Mouse (Mus musculus): ENCODE measurements around the gene Kiss1. TPM values are rescaled to one million over a fixed set of nuclear protein-coding genes. Genes with fewer than 3 reads are reported as not detected.

Kiss1 gene
- polyA plus RNA-seq, 1 experiment from 2014 or later: not detected

DNA sequence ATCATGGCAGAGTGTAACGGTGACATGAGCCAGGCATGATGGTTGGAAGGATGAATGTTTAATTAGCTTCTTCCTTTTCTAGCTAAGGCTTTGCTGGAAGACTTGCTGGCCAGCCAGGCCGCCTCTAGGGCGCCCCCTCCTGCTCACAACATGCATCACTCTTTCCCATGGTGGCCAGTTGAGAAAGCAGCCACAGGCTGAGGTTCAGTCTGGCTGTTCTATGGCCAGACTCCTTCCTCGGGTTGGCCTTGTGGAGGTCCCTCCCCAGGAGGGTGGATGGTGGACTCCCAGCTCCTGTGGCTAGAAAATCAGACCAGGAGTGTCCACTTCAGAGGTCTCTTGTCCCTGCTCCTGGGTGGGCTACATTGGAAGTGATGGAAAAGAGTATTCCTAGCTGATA lies 14.8 kb upstream of the Kiss1 start:
- Histone ChIP-seq H3K36me3 (ENCODE audit: inconsistent target) (no peaks in the 10 kb centered on the region), H3K79me2 (ENCODE audit: inconsistent target) (no peaks in the 10 kb centered on the region), H3K27ac (no peak overlapping the region), H3K4me3 (ENCODE audit: inconsistent target) (no peak overlapping the region)
- 13% methylated on average over 4 of the region's 4 CpGs for WGBS (ENCODE audit: missing documents)

DNA sequence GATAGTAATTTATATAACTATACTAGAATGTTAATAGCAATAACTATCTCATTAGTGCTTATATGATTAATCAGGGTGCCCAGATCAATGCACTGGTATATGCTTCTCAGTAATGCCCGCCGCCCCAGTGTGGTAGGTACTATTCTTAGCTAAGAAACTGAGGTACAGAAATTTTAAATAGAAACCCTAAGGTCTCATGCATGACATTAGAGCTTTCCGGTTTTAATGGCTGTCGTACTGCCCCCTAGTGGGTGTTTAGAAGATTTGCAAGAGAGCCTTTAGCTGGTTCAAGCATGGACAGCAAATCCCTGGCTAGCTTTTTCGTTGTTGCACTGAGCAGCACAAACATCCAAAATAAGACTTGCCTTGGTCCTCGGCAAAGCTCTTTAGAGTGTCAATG lies 14.4 kb upstream of the Kiss1 start:
- H3K36me3 ChIP-seq (ENCODE audit: inconsistent target): no peaks in the 10 kb centered on the region
- H3K79me2 ChIP-seq (ENCODE audit: inconsistent target): no peaks in the 10 kb centered on the region
- no peak overlapping the region for H3K4me3 ChIP-seq (ENCODE audit: inconsistent target)
- WGBS (ENCODE audit: missing documents): 12% methylated on average over 6 of the region's 6 CpGs
- no peak overlapping the region for H3K27ac ChIP-seq

DNA sequence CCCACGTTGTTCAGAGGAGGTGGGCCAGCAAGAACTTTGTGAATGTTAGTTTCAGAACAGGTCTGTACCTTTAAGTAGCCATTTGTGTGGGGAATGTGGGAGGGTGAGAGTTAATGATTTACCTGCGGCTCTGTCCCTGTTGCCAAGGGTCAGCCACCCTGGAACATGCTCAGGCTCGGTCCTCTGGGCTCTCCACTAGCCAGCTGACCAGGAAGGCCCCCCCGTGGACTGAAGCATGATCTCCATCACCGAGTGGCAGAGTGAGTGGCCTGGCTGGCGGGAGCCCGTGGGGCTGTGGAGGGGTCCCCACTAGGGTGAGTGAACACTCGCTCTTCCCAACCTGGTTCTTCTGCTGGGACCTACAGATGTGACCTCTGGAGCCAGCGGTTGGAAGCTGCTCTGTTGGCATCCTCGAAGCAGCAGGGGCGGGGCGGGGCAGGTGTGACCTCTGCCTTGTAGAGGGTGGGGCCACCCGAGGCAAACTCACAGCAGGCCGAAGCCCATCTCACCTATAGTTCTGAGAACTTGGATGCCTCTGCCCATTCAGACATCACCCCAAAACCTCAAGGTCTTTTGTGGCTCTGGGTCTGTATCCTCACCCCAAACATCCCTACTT lies 11.9 kb upstream of the Kiss1 start, which contains the start of gene Golt1a:
TSS of gene Golt1a (plus strand) at position 149 of the 616 bp plus-strand sequence.
- Histone ChIP-seq H3K27ac (no peak within 1 kb of the TSS), H3K4me3 (ENCODE audit: inconsistent target) (no peak within 1 kb of the TSS), H3K36me3 (ENCODE audit: inconsistent target) (no peaks in the 10 kb centered on the region), H3K79me2 (ENCODE audit: inconsistent target) (no peaks in the 10 kb centered on the region)
- WGBS (ENCODE audit: missing documents): 83% methylated on average over 14 of the region's 14 CpGs

- H3K36me3 ChIP-seq (ENCODE audit: inconsistent target): no peaks in the 10 kb centered on the region
- 56% methylated on average over 4 of the region's 4 CpGs for WGBS (ENCODE audit: missing documents)
- H3K4me3 ChIP-seq (ENCODE audit: inconsistent target): no peak overlapping the region
- H3K27ac ChIP-seq: no peak overlapping the region
- no peaks in the 10 kb centered on the region for H3K79me2 ChIP-seq (ENCODE audit: inconsistent target)
Observed at GRCm38 (mm10) chr1:133311240-133311639, 10.4 kb upstream of the Kiss1 start.

DNA sequence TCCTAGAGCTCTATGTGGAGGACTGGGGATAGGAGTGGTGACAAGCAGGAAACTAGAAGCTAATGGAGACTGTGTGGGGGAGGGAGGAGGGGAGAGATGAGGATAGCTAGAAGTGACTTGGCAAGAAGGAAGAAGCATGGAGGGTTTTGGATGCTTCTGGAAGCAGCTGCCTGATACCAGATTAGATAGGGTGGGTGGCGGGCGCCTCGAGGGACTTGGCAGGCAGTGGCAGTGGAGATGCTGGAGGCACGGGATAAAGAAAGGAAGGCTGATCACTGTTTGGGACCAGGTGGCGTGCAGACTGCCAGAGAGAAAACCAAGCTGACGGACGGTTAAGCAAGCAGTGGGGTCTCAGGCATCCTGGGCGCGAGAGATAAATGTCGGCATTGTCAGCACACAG lies 9.7 kb upstream of the Kiss1 start:
- Histone ChIP-seq H3K4me3 (ENCODE audit: inconsistent target) (no peak overlapping the region), H3K79me2 (ENCODE audit: inconsistent target) (no peaks in the 10 kb centered on the region), H3K36me3 (ENCODE audit: inconsistent target) (no peaks in the 10 kb centered on the region), H3K27ac (no peak overlapping the region)
- WGBS (ENCODE audit: missing documents): 71% methylated on average over 8 of the region's 10 CpGs

DNA sequence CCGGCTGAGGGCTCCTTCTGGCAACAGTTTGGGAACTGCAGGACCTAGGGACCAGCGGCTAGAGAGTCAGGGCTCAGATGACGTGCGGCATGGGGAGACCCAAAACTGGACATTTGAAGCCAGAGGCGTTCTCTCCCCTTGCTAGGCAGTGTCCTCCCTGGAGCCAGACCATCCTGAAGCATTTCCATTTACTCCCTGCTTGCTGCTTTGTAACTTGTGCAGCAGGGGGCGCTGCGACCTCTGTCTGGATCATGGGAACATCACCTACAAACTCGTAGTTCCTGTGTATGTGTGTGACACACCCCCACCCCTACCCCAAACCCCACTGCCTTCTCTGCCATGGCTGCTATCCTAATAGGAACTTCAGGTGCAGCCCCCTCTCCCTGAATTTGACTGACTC lies 7.3 kb upstream of the Kiss1 start:
- no peaks in the 10 kb centered on the region for H3K36me3 ChIP-seq (ENCODE audit: inconsistent target)
- H3K79me2 ChIP-seq (ENCODE audit: inconsistent target): no peaks in the 10 kb centered on the region
- no peak overlapping the region for H3K4me3 ChIP-seq (ENCODE audit: inconsistent target)
- 30% methylated on average over 8 of the region's 8 CpGs for WGBS (ENCODE audit: missing documents)
- H3K27ac ChIP-seq: no peak overlapping the region

DNA sequence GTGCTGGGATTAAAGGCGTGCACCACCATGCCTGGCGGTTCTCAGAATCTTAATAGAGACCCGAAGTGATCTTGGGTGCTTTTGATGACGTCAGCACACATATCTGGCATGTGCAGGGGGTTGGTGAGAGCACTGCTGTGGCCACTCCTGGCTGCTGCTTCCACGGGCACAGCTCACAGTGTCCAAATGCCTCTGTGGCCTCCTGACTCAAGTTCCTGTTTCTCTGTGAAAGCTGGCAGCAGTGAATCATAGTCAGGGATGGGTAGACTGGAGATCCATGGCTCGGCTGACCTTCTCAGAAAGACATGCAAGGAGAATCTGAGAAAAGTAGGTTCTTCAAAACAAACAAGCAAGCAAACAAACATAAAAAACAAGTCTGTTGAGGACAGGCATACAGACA lies 5.9 kb upstream of the Kiss1 start:
- no peaks in the 10 kb centered on the region for H3K79me2 ChIP-seq (ENCODE audit: inconsistent target)
- no peaks in the 10 kb centered on the region for H3K36me3 ChIP-seq (ENCODE audit: inconsistent target)
- H3K27ac ChIP-seq: no peak overlapping the region
- 54% methylated on average over 6 of the region's 6 CpGs for WGBS (ENCODE audit: missing documents)
- no peak overlapping the region for H3K4me3 ChIP-seq (ENCODE audit: inconsistent target)

DNA sequence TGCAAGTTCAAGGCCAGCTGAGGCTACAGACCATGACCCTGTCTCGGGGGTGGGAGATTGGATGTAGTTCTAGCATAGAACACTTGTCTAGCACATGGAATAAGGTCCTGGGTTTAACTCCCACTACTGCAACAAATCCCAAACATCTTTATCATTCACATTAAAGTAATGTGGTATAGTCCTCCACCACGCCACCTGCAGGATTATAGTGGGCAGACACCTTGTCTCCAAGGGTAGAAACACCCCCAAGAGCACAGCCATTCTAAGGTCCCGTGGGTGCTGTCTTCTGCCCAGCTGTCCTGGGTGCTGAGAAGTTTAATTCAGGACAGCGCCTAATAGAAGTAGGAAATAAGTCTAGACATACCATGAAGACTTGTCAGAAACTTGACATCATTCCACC lies 5.1 kb upstream of the Kiss1 start:
- Histone ChIP-seq H3K79me2 (ENCODE audit: inconsistent target) (no peaks in the 10 kb centered on the region), H3K36me3 (ENCODE audit: inconsistent target) (no peaks in the 10 kb centered on the region), H3K27ac (no peak overlapping the region), H3K4me3 (ENCODE audit: inconsistent target) (no peak overlapping the region)
- WGBS (ENCODE audit: missing documents): 79% methylated on average over 4 of the region's 4 CpGs

- H3K4me3 ChIP-seq (ENCODE audit: inconsistent target): no peak overlapping the region
- no peaks in the 10 kb centered on the region for H3K36me3 ChIP-seq (ENCODE audit: inconsistent target)
- H3K79me2 ChIP-seq (ENCODE audit: inconsistent target): no peaks in the 10 kb centered on the region
- 79% methylated on average over 1 of the region's 1 CpGs for WGBS (ENCODE audit: missing documents)
- no peak overlapping the region for H3K27ac ChIP-seq
Observed at GRCm38 (mm10) chr1:133317149-133317548, 4.5 kb upstream of the Kiss1 start.

DNA sequence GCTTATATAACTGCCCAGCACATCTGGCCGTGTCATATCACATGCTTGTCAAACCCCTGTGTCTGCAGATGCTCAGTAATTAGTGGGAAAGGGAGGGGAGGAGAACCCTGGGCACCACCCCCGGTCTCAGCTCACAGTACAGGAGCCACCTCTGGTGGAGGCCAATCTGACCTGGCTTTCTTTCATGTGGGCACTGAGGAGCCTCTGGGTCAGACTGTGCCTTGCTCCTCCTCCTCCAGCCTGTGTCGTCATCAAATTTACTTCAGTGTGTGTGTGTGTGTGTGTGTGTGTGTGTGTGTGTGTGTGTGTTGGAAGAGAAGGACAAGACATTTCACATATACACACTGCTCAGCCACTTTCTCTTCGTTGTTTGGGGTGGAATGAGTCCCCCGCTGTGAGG lies 1.7 kb downstream of the Kiss1 start:
- H3K36me3 ChIP-seq (ENCODE audit: inconsistent target): no peaks in the 10 kb centered on the region
- no peak overlapping the region for H3K27ac ChIP-seq
- no peaks in the 10 kb centered on the region for H3K79me2 ChIP-seq (ENCODE audit: inconsistent target)
- H3K4me3 ChIP-seq (ENCODE audit: inconsistent target): no peak overlapping the region
- 59% methylated on average over 5 of the region's 5 CpGs for WGBS (ENCODE audit: missing documents)

DNA sequence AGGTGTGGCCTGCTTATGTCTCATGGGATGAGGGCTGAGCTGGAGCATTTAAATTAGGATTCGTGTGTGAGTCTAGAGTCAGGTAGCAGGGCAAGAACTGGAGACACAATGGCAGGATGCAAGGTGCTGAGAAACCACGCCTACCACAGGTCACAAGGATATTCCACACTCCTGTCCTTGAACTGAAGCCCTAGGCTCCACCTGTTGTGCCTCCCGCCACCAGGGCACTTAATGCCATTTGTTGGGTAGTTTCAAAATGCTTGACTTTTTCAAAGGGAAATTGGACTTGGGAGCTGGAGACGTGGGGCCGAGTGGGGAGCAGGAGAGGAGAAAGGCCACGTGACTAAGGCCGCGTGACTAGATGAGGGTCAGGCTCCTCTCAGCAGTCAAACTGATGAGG lies 4.3 kb downstream of the Kiss1 start:
- H3K27ac ChIP-seq: no peak overlapping the region
- 89% methylated on average over 8 of the region's 8 CpGs for WGBS (ENCODE audit: missing documents)
- no peak overlapping the region for H3K4me3 ChIP-seq (ENCODE audit: inconsistent target)
- H3K79me2 ChIP-seq (ENCODE audit: inconsistent target): no peaks in the 10 kb centered on the region
- no peaks in the 10 kb centered on the region for H3K36me3 ChIP-seq (ENCODE audit: inconsistent target)

GRCm38 (mm10) chr1:133327094-133327493 lies 5.4 kb downstream of the Kiss1 start:
- Histone ChIP-seq H3K79me2 (ENCODE audit: inconsistent target) (no peaks in the 10 kb centered on the region), H3K4me3 (ENCODE audit: inconsistent target) (no peak overlapping the region), H3K27ac (no peak overlapping the region), H3K36me3 (ENCODE audit: inconsistent target) (no peaks in the 10 kb centered on the region)
- 66% methylated on average over 5 of the region's 5 CpGs for WGBS (ENCODE audit: missing documents)

DNA sequence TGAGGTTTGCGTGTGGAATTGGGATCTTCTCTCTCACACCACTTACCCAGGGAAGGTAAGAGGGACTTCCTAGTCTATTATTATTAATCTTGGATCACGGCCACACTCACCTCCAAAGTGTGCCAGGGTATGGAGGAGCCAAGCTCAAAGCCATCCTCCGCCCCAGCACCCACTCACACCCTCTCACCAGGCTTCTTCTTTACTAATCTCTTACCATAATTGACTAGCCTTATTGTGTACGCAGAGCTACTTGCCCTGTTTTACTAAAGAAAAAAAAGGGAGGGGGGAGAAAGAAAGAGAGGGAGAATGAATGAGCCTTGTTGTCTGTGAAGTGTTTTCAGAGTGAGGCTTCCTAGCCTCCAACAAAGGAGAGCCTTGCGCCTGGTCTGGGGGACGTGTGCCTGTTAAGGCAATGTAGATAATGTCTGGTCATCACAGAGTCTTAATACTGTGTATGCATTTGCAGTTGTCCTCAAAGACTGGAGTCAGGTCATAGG lies 6.7 kb downstream of the Kiss1 start:
- Histone ChIP-seq H3K36me3 (ENCODE audit: inconsistent target) (no peaks in the 10 kb centered on the region), H3K4me3 (ENCODE audit: inconsistent target) (no peak overlapping the region), H3K27ac (no peak overlapping the region), H3K79me2 (ENCODE audit: inconsistent target) (no peaks in the 10 kb centered on the region)
- 92% methylated on average over 5 of the region's 6 CpGs for WGBS (ENCODE audit: missing documents)

GRCm38 (mm10) chr1:133328896-133329637 lies 7.4 kb downstream of the Kiss1 start:
- Histone ChIP-seq H3K36me3 (ENCODE audit: inconsistent target) (no peaks in the 10 kb centered on the region), H3K27ac (no peak overlapping the region), H3K79me2 (ENCODE audit: inconsistent target) (no peaks in the 10 kb centered on the region), H3K4me3 (ENCODE audit: inconsistent target) (no peak overlapping the region)
- 18% methylated on average over 27 of the region's 34 CpGs for WGBS (ENCODE audit: missing documents)

DNA sequence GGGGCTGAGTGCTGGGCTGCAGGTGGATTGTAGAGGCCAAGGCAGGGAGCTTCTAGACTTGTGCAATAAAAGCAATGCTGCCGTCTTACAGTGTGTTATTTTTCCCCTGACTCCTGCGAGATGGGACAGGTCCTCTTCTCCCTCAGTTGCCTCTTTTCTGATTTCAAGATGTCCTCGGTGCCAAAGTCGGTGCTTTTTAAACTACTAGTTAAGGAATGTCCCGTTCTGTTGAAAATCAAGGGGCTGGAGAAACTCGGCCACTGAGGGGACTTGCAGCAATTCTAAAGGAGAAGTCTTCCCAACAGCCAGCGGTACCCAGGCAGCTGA lies 7.9 kb downstream of the Kiss1 start:
- 25% methylated on average over 7 of the region's 7 CpGs for WGBS (ENCODE audit: missing documents)
- H3K36me3 ChIP-seq (ENCODE audit: inconsistent target): no peaks in the 10 kb centered on the region
- no peak overlapping the region for H3K27ac ChIP-seq
- H3K4me3 ChIP-seq (ENCODE audit: inconsistent target): no peak overlapping the region
- no peaks in the 10 kb centered on the region for H3K79me2 ChIP-seq (ENCODE audit: inconsistent target)

All from macrophage (primary cell).